Mouse (Mus musculus) Muller cell, postnatal 12 days (primary cell): ENCODE measurements around the gene Kcnd3.
A peak's percentile ranks its signal among the peaks of the same experiment; 100 is the strongest.

Source experiments
- DNase-seq: peaks from one replicate; pipeline ENCODE4 v3.0.0-alpha.2; 2015; ENCODE audit errors: inconsistent ontology term

Gene Kcnd3

GRCm38 (mm10) chr3:105451627-105452555 lies at the start of gene Kcnd3:
Gene Kcnd3, plus strand, starts transcription at chr3:105452330.
- DNase-seq, result peak; percentile 77

- no peak for DNase-seq
These were observed 49.5 kb upstream of the Kcnd3 start for GRCm38 (mm10) chr3:105402676-105403075.

GRCm38 (mm10) chr3:105403410-105404076 lies 48.6 kb upstream of the Kcnd3 start:
- DNase-seq, result peak; percentile 95

- DNase-seq, result no peak
These were observed 48.1 kb upstream of the Kcnd3 start for GRCm38 (mm10) chr3:105404077-105404446.

GRCm38 (mm10) chr3:105405516-105405915 lies 46.6 kb upstream of the Kcnd3 start:
- DNase-seq, result no peak

GRCm38 (mm10) chr3:105406036-105406435 lies 46.1 kb upstream of the Kcnd3 start:
- DNase-seq, result no peak

GRCm38 (mm10) chr3:105408211-105408610 lies 43.9 kb upstream of the Kcnd3 start:
- DNase-seq, result peak; percentile 85

GRCm38 (mm10) chr3:105410810-105411209 lies 41.3 kb upstream of the Kcnd3 start:
- no peak for DNase-seq

GRCm38 (mm10) chr3:105411776-105412175 lies 40.4 kb upstream of the Kcnd3 start:
- DNase-seq, result no peak

- no peak for DNase-seq
These were observed 39.9 kb upstream of the Kcnd3 start for GRCm38 (mm10) chr3:105412229-105412628.

- peak; percentile 85 for DNase-seq
These were observed 39.4 kb upstream of the Kcnd3 start for GRCm38 (mm10) chr3:105412681-105413080.

- DNase-seq, result no peak
These were observed 33.7 kb upstream of the Kcnd3 start for GRCm38 (mm10) chr3:105418441-105418840.

- no peak for DNase-seq
These were observed 29.7 kb upstream of the Kcnd3 start for GRCm38 (mm10) chr3:105422391-105422790.

GRCm38 (mm10) chr3:105423427-105423826 lies 28.7 kb upstream of the Kcnd3 start:
- DNase-seq, result no peak

- DNase-seq, result no peak
These were observed 23.5 kb upstream of the Kcnd3 start for GRCm38 (mm10) chr3:105428586-105428985.

- DNase-seq, result no peak
These were observed 15.7 kb upstream of the Kcnd3 start for GRCm38 (mm10) chr3:105436383-105436782.

- DNase-seq, result no peak
These were observed 15.2 kb upstream of the Kcnd3 start for GRCm38 (mm10) chr3:105436971-105437370.

GRCm38 (mm10) chr3:105440873-105441495 lies 11.1 kb upstream of the Kcnd3 start:
- no peak for DNase-seq

GRCm38 (mm10) chr3:105450641-105451470 lies 1.3 kb upstream of the Kcnd3 start:
- DNase-seq, result peak; percentile 73

- peak; percentile 59 for DNase-seq
These were observed 555 bp downstream of the Kcnd3 start for GRCm38 (mm10) chr3:105452556-105453213.
